Mouse (Mus musculus) large intestine, adult 2 months (tissue): ENCODE data around the gene Prkce. TPM values are rescaled to one million over a fixed set of nuclear protein-coding genes. Genes with fewer than 3 reads are reported as not detected.

Experiments
- DNase-seq: peaks from one replicate; pipeline ENCODE4 v3.0.0-alpha.2; 2012; ENCODE audit warnings: low read depth, low spot score
- WGBS: fragments of 180-500 bp; shearing (Covaris S2); methylation state at CpG from one replicate; pipeline ENCODE4 v1.1.7; 2018; 5-methylcytosine and 5-hydroxymethylcytosine counted together
- polyA plus RNA-seq: library from polyadenylated mRNA; depleted of rRNA; stranded (reverse); fragments of >200 nt; gene quantifications from 2 replicates; pipeline ENCODE4 v1.2.3, GENCODE M21; 2012

Gene Prkce
- polyA plus RNA-seq, 1 experiment: 3.3 TPM

DNA sequence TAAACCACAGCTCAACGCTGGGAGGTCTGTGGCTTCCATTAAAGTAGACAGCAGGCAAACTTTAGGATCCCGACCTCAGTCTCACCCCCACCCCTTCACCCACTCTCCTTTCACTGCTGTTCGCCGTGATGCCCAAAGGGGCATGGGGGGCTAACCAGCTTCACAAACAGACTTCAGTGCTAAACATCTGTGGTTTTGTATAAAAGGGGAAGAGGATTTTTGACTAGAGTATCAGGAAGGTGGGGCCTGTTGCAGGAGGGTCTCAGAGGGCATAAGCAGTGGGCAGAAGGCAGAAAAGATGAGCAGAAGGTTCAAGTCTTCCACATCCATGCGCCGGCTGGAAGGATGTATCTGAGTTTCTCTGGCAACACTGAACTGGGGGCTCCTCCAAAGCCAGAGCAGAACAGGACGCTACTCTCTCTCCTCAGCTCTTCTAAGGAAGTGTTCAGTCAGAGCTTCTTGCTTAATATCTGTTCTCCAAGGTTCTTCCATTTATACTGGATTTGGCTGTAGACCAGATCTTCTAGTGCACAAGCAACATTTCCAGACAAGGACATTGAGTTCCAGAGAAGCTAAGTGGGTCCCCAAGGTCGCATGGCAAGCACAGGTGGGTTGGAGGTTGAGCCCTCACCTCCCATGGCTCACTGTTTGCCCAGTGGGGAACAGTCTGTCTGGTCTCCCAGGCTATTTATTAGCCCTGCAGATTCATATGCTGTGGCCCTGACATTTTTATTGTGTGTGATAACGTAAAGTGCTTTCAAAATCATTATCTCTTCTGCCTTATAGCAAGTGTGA lies 2.8 kb downstream of the Prkce start:
- 80% methylated on average over 9 of the region's 9 CpGs for WGBS
- no peak for DNase-seq

DNA sequence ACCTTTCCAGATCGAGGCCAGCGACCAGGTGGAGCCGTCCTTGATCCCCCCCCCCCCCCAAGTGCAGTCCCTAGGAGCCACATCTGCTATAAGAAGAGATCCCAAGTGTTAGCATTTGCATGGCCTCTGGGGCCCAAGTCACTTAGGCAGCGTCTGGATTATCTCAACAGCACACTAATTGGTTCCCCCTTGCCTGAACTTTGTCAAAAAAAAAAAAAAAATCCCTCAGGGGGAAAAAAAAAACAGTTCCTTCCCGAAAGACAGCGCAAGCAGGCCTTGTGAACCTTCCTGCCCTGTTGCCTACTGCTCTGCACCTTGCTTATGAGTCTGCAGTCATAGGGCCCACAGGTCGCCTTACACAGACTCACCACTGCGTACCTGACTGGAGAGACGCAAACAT lies 7.9 kb downstream of the Prkce start:
- no peak for DNase-seq
- 86% methylated on average over 9 of the region's 9 CpGs for WGBS

DNA sequence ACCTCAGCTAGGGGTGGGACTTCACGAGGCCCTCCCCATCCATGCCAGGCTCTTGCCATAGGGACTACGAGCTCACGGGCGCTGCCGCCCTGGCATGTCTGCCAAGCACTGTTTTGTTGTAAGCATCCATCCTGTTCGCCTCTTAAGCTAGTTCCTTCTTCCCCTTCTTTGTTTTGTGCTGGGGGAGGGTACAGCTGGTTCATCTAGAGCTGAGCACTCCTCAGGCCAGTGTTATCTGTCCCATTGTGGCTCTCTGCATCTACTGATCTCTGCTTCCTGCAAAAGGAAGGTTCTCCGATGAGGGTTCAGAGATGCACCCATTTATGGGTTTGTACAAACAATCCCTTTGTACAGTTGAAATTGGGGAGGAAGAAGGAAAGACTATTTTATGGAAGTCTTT lies 9.1 kb downstream of the Prkce start:
- DNase-seq: no peak
- 78% methylated on average over 7 of the region's 7 CpGs for WGBS

DNA sequence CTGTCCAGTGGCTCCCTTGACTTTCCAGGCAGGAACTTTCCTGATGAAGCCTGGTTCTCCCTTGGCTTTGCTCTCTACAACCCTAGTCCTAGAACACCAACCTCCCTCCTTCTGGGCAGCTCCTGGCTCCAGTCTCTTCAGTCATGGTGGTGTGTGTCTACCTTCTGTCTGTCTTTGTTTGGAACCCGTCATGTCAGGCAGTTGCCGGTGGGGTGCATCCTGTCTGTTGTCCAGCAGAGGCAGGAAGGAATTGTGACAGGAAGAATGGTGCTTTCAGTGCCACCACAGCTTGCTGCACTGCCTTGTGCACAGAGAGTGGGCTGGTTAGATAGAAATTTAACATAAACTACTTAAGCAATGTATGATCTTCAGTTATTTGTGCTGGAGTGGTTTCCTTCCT lies 16.2 kb downstream of the Prkce start:
- WGBS: 73% methylated on average over 2 of the region's 2 CpGs

DNA sequence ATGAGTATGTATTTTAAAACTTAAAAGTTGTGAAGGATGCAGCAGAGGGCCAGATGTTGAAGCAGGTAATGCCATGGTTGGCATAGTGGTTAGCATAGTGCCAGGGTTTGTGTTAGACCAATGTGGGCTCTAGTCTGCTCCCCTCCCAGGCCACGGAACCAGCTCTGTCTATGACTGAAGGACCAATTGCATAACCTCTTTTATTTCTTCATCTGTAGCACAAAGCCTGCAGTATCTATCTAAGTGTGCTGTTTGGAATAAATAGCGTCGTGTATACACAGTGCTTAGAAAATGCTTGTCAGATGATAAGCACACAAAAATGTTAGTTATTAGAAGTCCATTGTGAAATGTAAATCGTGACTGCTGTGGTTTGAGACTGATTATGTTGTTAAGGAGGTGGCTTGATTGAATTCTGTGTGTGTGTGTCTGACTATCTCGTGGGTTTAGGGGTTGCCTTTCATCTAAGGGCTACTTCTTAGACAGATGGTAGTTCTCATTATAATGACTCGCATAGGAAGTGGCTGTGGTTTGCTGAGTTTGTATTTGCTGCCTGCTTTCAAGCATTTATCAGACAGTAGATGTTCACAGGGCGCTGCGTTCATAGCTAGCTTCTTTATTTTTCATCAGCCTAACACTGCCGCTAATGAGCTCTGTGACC lies 17.1 kb downstream of the Prkce start:
- 63% methylated on average over 9 of the region's 9 CpGs for WGBS
- no peak for DNase-seq

More for the DNA sequence above, 16.2 kb downstream of the Prkce start:
- no peak for DNase-seq

- 40% methylated on average over 7 of the region's 7 CpGs for WGBS
Observed at GRCm38 (mm10) chr17:86185584-86185983, 18.0 kb downstream of the Prkce start.

DNA sequence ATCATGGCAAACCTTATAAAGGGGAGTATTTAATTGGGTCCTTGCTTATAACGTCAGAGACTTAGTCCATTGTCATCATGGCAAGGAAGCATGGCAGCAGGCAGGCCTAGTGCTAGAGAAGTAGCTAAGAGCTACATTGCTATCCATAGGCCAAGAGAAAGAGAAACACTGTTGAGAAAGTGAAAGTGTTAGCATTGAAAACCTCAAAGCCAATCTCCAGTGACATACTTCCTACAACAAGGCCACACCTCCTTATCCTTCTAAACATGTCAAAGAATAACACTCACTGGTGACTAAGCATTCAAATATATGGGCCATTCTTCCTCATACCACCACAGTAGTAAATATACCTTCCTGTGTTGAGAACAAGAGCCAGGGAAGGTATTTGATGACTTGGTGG lies 20.2 kb downstream of the Prkce start:
- 71% methylated on average over 1 of the region's 1 CpGs for WGBS
- DNase-seq: no peak

More at GRCm38 (mm10) chr17:86185584-86185983, 18.0 kb downstream of the Prkce start:
- DNase-seq: no peak

DNA sequence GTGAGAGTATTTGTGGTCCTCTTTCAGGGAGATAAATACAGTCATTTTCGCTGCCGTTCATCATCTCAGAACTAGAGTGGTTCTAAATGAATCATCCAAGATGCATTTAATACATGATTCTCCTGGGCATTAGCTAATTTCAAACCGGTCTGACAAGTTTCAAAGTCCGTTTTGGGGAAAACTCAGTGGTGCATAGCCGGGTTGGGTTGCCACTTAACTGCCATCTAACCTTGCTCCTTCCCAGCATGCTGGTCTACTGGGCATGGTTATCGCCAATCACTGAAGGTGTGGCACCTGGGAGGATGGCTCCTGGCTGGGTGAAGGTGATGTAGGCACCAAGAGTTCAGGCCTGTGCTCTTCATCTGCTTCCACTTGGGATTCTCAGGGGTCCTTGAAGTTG lies 26.4 kb downstream of the Prkce start:
- 35% methylated on average over 6 of the region's 6 CpGs for WGBS
- DNase-seq: peak; percentile 91

DNA sequence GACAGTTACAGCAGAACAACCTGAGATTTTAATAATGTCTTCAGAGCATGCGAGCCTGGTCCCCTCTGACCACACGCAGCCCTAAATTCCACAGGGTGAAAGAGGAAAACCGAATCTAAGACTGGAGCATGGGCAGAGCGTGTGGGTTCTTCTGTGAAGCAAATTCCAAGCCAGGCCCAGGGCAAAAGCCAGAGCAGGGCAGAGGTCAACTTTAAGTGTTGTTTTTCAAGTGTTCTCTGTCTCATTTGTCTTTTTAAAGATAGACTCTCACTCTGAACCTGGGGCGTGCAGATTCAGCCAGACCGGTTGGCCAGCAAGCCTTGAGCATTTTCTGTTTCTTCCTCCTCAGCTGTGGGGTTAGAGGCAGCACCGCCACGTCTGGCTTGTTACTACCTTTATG lies 27.3 kb downstream of the Prkce start:
- no peak for DNase-seq
- 82% methylated on average over 8 of the region's 8 CpGs for WGBS

DNA sequence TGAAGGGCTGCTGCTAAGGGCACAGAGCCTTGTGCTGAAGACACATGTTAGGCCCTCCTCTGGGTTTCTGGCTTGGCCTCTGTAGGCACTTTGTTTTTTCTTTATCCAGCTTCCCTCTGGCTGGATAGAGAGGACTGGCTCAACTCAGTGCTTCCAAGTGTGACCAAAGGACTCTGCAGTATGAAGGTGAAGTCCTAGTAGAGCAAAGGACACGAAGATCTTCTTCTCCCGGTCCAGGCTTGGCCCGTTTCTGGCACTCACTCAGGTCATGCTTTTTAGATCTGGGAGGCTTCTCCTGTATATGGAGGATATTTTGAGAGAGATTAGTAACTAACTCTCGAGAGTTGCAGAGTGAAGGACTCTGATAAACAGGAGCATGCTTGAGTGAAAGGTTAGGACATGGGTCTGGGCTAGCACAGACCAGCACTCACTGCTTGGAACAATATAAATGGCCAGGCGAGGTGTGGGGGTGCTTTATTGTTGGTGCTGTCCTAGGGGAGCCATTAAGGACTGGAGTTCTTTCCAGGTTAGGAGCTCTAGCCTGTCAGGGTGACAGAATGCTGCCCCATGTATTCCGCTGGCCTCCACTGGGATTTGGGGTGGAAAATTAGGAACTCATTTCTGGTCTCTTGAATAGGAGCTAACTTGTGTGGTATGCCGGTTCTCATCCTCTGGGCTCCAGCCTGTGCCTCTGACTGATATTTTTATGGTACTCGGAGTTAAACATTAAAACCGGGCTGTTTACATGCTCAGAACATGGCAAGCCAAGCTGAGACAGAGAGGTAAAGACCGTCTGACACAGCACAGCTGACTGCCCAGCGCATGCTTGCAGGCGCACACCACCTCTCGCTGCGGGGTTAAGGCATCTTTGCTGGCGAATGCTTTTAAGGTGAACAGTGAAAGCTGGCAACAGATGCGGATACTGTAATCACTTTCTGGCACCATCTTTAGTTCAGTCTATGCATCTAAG lies 31.2 kb downstream of the Prkce start:
- no peak for DNase-seq
- WGBS: 29% methylated on average over 16 of the region's 16 CpGs

DNA sequence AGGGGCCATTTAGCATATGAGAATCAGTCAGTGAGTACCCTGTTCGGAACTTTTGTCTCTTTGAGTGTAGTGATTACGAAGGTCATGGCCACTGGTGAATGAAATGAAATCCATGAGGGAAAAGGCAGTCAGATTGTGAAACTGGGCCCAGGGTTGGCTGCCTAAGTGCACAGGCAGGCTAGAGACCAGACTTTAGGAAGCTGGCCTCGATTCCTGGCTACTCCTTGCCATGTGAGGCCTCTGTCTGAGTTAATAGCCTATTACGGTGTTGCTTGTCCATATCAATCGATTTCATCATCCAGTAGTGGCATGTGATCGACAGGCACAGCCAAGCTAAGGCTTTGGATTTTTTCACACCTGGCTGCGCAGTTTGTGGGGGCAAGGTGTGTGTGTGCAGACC lies 34.4 kb downstream of the Prkce start:
- 95% methylated on average over 7 of the region's 7 CpGs for WGBS
- no peak for DNase-seq

GRCm38 (mm10) chr17:86202972-86203371 lies 35.4 kb downstream of the Prkce start:
- 89% methylated on average over 6 of the region's 6 CpGs for WGBS
- DNase-seq: no peak

- DNase-seq: no peak
Observed at GRCm38 (mm10) chr17:86203531-86204450, 36.2 kb downstream of the Prkce start.

DNA sequence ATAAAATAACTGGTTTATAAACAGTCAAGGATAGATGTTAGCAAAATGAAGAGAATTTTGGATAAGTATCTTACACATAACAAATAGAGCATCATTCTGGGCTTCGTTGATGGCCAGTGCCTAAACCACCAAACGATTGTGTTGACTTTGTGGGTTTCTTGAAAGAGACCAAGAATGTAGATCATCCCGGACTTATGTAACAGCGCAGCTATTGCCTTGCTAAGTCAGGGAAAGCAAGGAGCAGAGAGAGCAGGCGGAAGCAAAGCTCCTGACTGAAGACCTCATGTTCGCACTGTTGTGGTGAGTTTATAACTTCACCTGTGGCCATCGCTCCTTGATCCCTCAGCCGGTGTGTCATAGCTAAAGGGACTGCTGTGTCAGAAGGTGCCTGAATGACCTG lies 38.7 kb downstream of the Prkce start:
- 78% methylated on average over 8 of the region's 8 CpGs for WGBS
- DNase-seq: no peak

More at GRCm38 (mm10) chr17:86203531-86204450, 36.2 kb downstream of the Prkce start:
- 32% methylated on average over 20 of the region's 20 CpGs for WGBS

DNA sequence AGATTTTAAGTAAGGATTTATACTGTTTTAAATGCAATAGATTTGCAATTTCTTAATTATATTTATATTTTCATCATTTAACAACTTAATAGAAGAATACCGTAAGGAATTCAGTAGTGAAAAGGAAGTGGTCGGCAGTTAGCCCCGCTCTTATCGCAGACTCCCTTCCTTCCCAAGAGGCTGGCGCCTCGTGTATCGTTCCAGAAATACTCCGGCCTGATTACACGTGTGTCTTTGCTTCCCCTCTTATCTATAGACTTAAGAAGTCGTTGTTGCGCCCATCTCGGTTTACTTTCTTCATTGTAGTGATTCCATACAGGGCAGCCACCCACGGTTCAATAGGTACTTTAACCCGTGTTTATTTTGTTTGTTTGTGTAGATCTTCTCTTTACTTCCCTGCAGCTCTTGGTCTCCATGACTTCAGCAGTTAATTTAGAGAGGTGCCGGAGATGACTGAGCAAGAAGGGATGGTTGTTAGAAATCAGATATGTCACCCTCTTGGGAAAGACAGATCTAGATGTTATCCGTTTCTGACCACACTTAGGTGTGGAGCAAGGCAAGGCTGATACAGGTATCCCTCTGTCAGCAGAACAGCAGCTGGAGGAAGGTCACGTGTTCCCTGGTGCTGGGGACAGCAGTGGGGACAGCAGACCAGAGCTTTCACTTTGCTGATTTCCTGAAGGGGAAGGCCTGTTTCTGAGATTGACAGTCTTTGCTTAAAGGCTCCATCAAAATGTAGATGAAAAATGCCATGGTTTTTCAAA lies 40.7 kb downstream of the Prkce start:
- WGBS: 75% methylated on average over 17 of the region's 17 CpGs
- no peak for DNase-seq

- 96% methylated on average over 5 of the region's 5 CpGs for WGBS
- DNase-seq: no peak
Observed at GRCm38 (mm10) chr17:86208821-86209186, 41.2 kb downstream of the Prkce start.

DNA sequence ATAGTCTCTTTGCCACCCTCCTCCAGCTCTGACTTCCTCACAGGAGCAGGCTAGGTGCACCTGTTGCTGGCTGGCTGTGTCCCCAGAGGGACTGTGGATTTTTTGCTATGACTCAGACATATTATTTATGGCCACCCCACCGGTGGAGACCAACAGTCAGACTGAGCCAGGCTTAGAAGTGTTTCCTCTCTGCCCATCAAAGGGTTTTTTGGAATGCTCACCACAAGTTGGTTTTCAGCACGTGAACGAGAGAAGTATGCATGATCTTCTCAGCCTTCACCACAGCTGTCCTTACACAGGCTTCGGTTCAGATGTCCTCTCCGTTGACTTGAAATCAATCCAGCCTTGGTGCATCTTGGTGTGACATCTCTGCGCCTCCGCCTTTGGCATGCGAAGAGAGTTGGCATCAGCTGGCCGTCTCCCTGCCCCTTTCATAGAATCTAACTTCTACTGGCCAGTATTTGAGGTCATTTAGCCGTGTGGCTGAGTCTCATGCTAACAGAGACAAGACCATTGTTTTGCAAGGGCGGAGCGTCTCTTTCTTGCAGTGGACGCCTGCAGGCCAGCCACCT lies 42.2 kb downstream of the Prkce start:
- no peak for DNase-seq
- 73% methylated on average over 13 of the region's 13 CpGs for whole genome bisulfite sequencing

GRCm38 (mm10) chr17:86212204-86212603 lies 44.6 kb downstream of the Prkce start:
- no peak for DNase-seq
- 87% methylated on average over 3 of the region's 3 CpGs for WGBS
